Mouse (Mus musculus) liver, embryonic 16.5 days (tissue): Measurements from ENCODE around the gene Syngap1. TPM values are rescaled to one million over a fixed set of nuclear protein-coding genes. Genes with fewer than 3 reads are reported as not detected.

Experiments
- ATAC-seq: fragments of 200-750 bp; cut with Nextera tagmentation; 2 replicates; pipeline ENCODE4 v1.8.0; 2017; ENCODE audit warnings: low read depth, mild to moderate bottlenecking, moderate number of reproducible peaks, moderate library complexity
- H3K27ac ChIP-seq: fragments of 300-500 bp; sonication (generic); 2 replicates; pipeline ENCODE4 v1.5.1; 2014; ENCODE audit warnings: mild to moderate bottlenecking, low read length
- H3K27me3 ChIP-seq: fragments of 300-500 bp; sonication (generic); 2 replicates; pipeline ENCODE4 v1.6.1; 2014; ENCODE audit warnings: low read depth, low read length, mixed read lengths; ENCODE audit not compliant: control insufficient read depth, insufficient read depth
- H3K36me3 ChIP-seq: fragments of 300-500 bp; sonication (generic); 2 replicates; pipeline ENCODE4 v1.6.1; 2014; ENCODE audit warnings: mild to moderate bottlenecking; ENCODE audit not compliant: control insufficient read depth, insufficient read depth
- H3K4me1 ChIP-seq: fragments of 300-500 bp; sonication (generic); 2 replicates; pipeline ENCODE4 v1.6.1; 2014; ENCODE audit warnings: low read depth, low read length, mixed read lengths; ENCODE audit not compliant: control insufficient read depth
- H3K4me2 ChIP-seq: fragments of 300-500 bp; sonication (generic); 2 replicates; pipeline ENCODE4 v1.6.1; 2014; ENCODE audit warnings: low read depth, low read length, mixed read lengths
- H3K4me3 ChIP-seq: fragments of 300-500 bp; sonication (generic); 2 replicates; pipeline ENCODE4 v1.5.1; 2014; ENCODE audit warnings: low read depth, mild to moderate bottlenecking, low read length
- H3K9ac ChIP-seq: fragments of 300-500 bp; sonication (generic); 2 replicates; pipeline ENCODE4 v1.6.1; 2014; ENCODE audit warnings: low read depth, low read length
- H3K9me3 ChIP-seq: fragments of 300-500 bp; sonication (generic); replicated peaks from 2 replicates; pipeline ENCODE4 v1.6.1; 2016; ENCODE audit warnings: low read length; ENCODE audit not compliant: control insufficient read depth
- WGBS: fragments of 180-500 bp; shearing (Covaris S2); extraction: QIAGEN DNeasy Blood & Tissue Kit; methylation state at CpG from one replicate; pipeline ENCODE4 v1.1.7; 2014; ENCODE audit not compliant: insufficient replicate concordance; 5-methylcytosine and 5-hydroxymethylcytosine counted together
- polyA plus RNA-seq: library from polyadenylated mRNA; unstranded; fragments of >200 nt; fragmentation: Nextera tagmentation; extraction: Ambion mirVana; gene quantifications from 2 replicates; pipeline ENCODE4 v1.2.1, GENCODE M21; 2015

The Syngap1 gene
- polyA plus RNA-seq, 1 experiment from 2014 or later = 0.21 TPM

GRCm38 (mm10) chr17:26959815-26960214 lies 18.8 kb downstream of the Syngap1 start:
- Histone ChIP-seq H3K36me3 (no peaks in the 10 kb centered on the region), H3K4me1 (peaks cover 33% of the 10 kb centered on the region)

GRCm38 (mm10) chr17:26961572-26962240 lies 20.7 kb downstream of the Syngap1 start:
- Histone ChIP-seq H3K4me2 (no peak overlapping the region), H3K4me3 (no peak overlapping the region), H3K9ac (no peak overlapping the region), H3K36me3 (no peaks in the 10 kb centered on the region), H3K9me3 (no peaks in the 10 kb centered on the region), H3K27ac (no peak overlapping the region), H3K4me1 (peaks cover 16% of the 10 kb centered on the region), H3K27me3 (no peaks in the 10 kb centered on the region)
- no peak for ATAC-seq
- 82% methylated on average over 21 of the region's 21 CpGs for WGBS

More at GRCm38 (mm10) chr17:26959815-26960214, 18.8 kb downstream of the Syngap1 start:
- Histone ChIP-seq H3K9me3 (no peaks in the 10 kb centered on the region), H3K4me3 (no peak overlapping the region), H3K9ac (no peak overlapping the region), H3K27ac (no peak overlapping the region), H3K4me2 (no peak overlapping the region), H3K27me3 (no peaks in the 10 kb centered on the region)
- ATAC-seq = no peak
- WGBS = 83% methylated on average over 4 of the region's 4 CpGs

GRCm38 (mm10) chr17:26966993-26967392 lies 25.9 kb downstream of the Syngap1 start:
- H3K27ac ChIP-seq = no peak overlapping the region
- H3K9ac ChIP-seq = no peak overlapping the region
- 84% methylated on average over 11 of the region's 11 CpGs for WGBS
- no peak overlapping the region for H3K4me3 ChIP-seq
- H3K27me3 ChIP-seq = no peaks in the 10 kb centered on the region
- H3K9me3 ChIP-seq = no peaks in the 10 kb centered on the region
- H3K4me2 ChIP-seq = no peak overlapping the region
- no peak for ATAC-seq
- H3K4me1 ChIP-seq = peaks cover 7% of the 10 kb centered on the region
- no peaks in the 10 kb centered on the region for H3K36me3 ChIP-seq

- H3K27ac ChIP-seq = no peak overlapping the region
- H3K27me3 ChIP-seq = no peaks in the 10 kb centered on the region
- no peak overlapping the region for H3K9ac ChIP-seq
- no peak for ATAC-seq
- no peak overlapping the region for H3K4me3 ChIP-seq
- peaks cover 7% of the 10 kb centered on the region for H3K4me1 ChIP-seq
- no peak overlapping the region for H3K4me2 ChIP-seq
- H3K9me3 ChIP-seq = no peaks in the 10 kb centered on the region
- H3K36me3 ChIP-seq = no peaks in the 10 kb centered on the region
- WGBS = 75% methylated on average over 6 of the region's 6 CpGs
Measured at GRCm38 (mm10) chr17:26967477-26967876, 26.4 kb downstream of the Syngap1 start.

- H3K36me3 ChIP-seq = no peaks in the 10 kb centered on the region
- H3K27ac ChIP-seq = no peak overlapping the region
- WGBS = 67% methylated on average over 6 of the region's 6 CpGs
- no peak overlapping the region for H3K4me3 ChIP-seq
- no peaks in the 10 kb centered on the region for H3K9me3 ChIP-seq
- H3K4me1 ChIP-seq = peaks cover 7% of the 10 kb centered on the region
- H3K4me2 ChIP-seq = no peak overlapping the region
- no peaks in the 10 kb centered on the region for H3K27me3 ChIP-seq
- ATAC-seq = no peak
- H3K9ac ChIP-seq = no peak overlapping the region
Measured at GRCm38 (mm10) chr17:26968200-26968611, 27.2 kb downstream of the Syngap1 start.

- Histone ChIP-seq H3K27ac (no peak overlapping the region), H3K27me3 (no peaks in the 10 kb centered on the region), H3K4me2 (no peak overlapping the region), H3K9ac (no peak overlapping the region), H3K4me1 (peaks cover 16% of the 10 kb centered on the region), H3K4me3 (no peak overlapping the region), H3K9me3 (no peaks in the 10 kb centered on the region), H3K36me3 (no peaks in the 10 kb centered on the region)
- WGBS = 74% methylated on average over 6 of the region's 6 CpGs
- no peak for ATAC-seq
Measured at GRCm38 (mm10) chr17:26969257-26969656, 28.2 kb downstream of the Syngap1 start.

GRCm38 (mm10) chr17:26970221-26970620 lies 29.2 kb downstream of the Syngap1 start:
- Histone ChIP-seq H3K36me3 (no peaks in the 10 kb centered on the region), H3K9me3 (no peaks in the 10 kb centered on the region), H3K4me3 (no peak overlapping the region), H3K4me2 (no peak overlapping the region), H3K27me3 (no peaks in the 10 kb centered on the region), H3K4me1 (peaks cover 24% of the 10 kb centered on the region), H3K27ac (no peak overlapping the region), H3K9ac (no peak overlapping the region)
- WGBS = 54% methylated on average over 12 of the region's 12 CpGs
- ATAC-seq = no peak

- Histone ChIP-seq H3K27ac (no peak overlapping the region), H3K4me1 (peaks cover 28% of the 10 kb centered on the region), H3K27me3 (no peaks in the 10 kb centered on the region), H3K4me2 (peak overlapping the region; percentile 93), H3K9me3 (no peaks in the 10 kb centered on the region), H3K4me3 (no peak overlapping the region), H3K9ac (no peak overlapping the region), H3K36me3 (peaks cover 5% of the 10 kb centered on the region; the same call in 1 of the 2 replicates)
- no peak for ATAC-seq
- WGBS = 68% methylated on average over 8 of the region's 8 CpGs
Measured at GRCm38 (mm10) chr17:26971247-26971905, 30.3 kb downstream of the Syngap1 start.

GRCm38 (mm10) chr17:26972107-26972506 lies 31.1 kb downstream of the Syngap1 start:
- no peak for ATAC-seq
- Histone ChIP-seq H3K9me3 (no peaks in the 10 kb centered on the region), H3K27ac (peak overlapping the region; percentile 81; the same call in 1 of the 2 replicates), H3K4me3 (peak overlapping the region; percentile 94), H3K27me3 (no peaks in the 10 kb centered on the region), H3K4me2 (peak overlapping the region; percentile 93), H3K9ac (peak overlapping the region; percentile 82), H3K4me1 (peaks cover 28% of the 10 kb centered on the region), H3K36me3 (peaks cover 5% of the 10 kb centered on the region; the same call in 1 of the 2 replicates)
- 0% methylated on average over 3 of the region's 3 CpGs for WGBS
